10 mouse cellular contexts compared by ENCODE assay signal in genomic region chr17:5212166-5212565, GRCm38 (mm10).
DNase-seq lines count a peak whose midpoint lies in the region; ATAC-seq and TF ChIP-seq lines count a peak whose summit lies in the region.
"Had no signal": no experiment of that assay in that cellular context is flagged by ENCODE, and none has a peak within 500 bp of the region (broad histone marks: within the 10 kb centered on the region; RNA-seq: fewer than 3 reads in every experiment).

No protein-coding gene starts in this region.

- H3K9ac ChIP-seq in lung, embryonic 15.5 days, result no peak overlapping the region
- no peak overlapping the region for H3K9ac ChIP-seq in heart, embryonic 15.5 days
- H3K9ac ChIP-seq in neural tube, embryonic 14.5 days (replicated peaks; ENCODE audit: low read depth, low read length), result no peak overlapping the region

- no peak for TF ChIP-seq CTCF in lung, adult 2 months (IDR thresholded peaks at IDR 0.05; ENCODE audit: insufficient read depth, low read length)
- no peak for TF ChIP-seq CTCF in cerebellum, adult 2 months (IDR thresholded peaks at IDR 0.05; ENCODE audit: borderline replicate concordance, insufficient read depth, low read depth, low read length)

- H3K4me2 ChIP-seq in lung, embryonic 15.5 days, result no peak overlapping the region
- no peak overlapping the region for H3K4me2 ChIP-seq in heart, embryonic 15.5 days
- H3K4me2 ChIP-seq in neural tube, embryonic 14.5 days (ENCODE audit: low read depth, low read length), result no peak overlapping the region

- intact Hi-C loops in left cerebral cortex, postnatal 25 days (cut with DNase I), result no loop called here

- H3K4me3 ChIP-seq in lung, embryonic 15.5 days, result no peak overlapping the region
- H3K4me3 ChIP-seq in lung, adult 2 months (replicated peaks; ENCODE audit: extremely low read depth, low read depth, low read length), result no peak overlapping the region
- H3K4me3 ChIP-seq in cerebellum, adult 2 months (replicated peaks; ENCODE audit: insufficient read depth, low read depth, low read length), result no peak overlapping the region
- no peak overlapping the region for H3K4me3 ChIP-seq in heart, embryonic 15.5 days
- H3K4me3 ChIP-seq in neural tube, embryonic 14.5 days (ENCODE audit: low read depth, low read length), result no peak overlapping the region
- H3K4me3 ChIP-seq: erythroblast, embryonic 14.5 days had no signal

- H3K9me3 ChIP-seq in lung, embryonic 15.5 days, result no peaks in the 10 kb centered on the region
- H3K9me3 ChIP-seq in heart, embryonic 15.5 days (replicated peaks), result no peaks in the 10 kb centered on the region
- H3K9me3 ChIP-seq in neural tube, embryonic 14.5 days (ENCODE audit: control insufficient read depth, low read length), result no peaks in the 10 kb centered on the region

- ATAC-seq in lung, embryonic 15.5 days (ENCODE audit: borderline replicate concordance, extremely low read depth, low FRiP score, low TSS enrichment), result peak; percentile 33; the same call in 1 of the 2 replicates
- ATAC-seq in heart, embryonic 15.5 days (replicated peaks; ENCODE audit: insufficient number of reproducible peaks, insufficient read depth, low FRiP score, low read depth), result peak; percentile 61; the same call in 1 of the 2 replicates
- peak; percentile 76; the same call in 1 of the 2 replicates for ATAC-seq in neural tube, embryonic 14.5 days (ENCODE audit: low read depth)
- ATAC-seq: Patski had no signal

- no peaks in the 10 kb centered on the region for H3K27me3 ChIP-seq in lung, embryonic 15.5 days
- no peaks in the 10 kb centered on the region for H3K27me3 ChIP-seq in cerebellum, adult 2 months (ENCODE audit: control insufficient read depth, insufficient read depth, low read length)
- no peaks in the 10 kb centered on the region for H3K27me3 ChIP-seq in heart, embryonic 15.5 days
- no peaks in the 10 kb centered on the region for H3K27me3 ChIP-seq in neural tube, embryonic 14.5 days (ENCODE audit: control insufficient read depth, insufficient read depth, low read length)
- H3K27me3 ChIP-seq: Patski had no signal

- no peak for TF ChIP-seq POLR2A in lung, adult 2 months (IDR thresholded peaks at IDR 0.05; ENCODE audit: borderline replicate concordance, extremely low read depth, low read depth, low read length)
- TF ChIP-seq POLR2A in cerebellum, adult 2 months (IDR thresholded peaks at IDR 0.05; ENCODE audit: borderline replicate concordance, insufficient read depth, low read length), result no peak

- 44% methylated on average over 12 of the region's 12 CpGs for WGBS in lung, embryonic 15.5 days
- WGBS in lung, adult 2 months, result 47% methylated on average over 12 of the region's 12 CpGs
- WGBS in cerebellum, adult 2 months, result 27% methylated on average over 12 of the region's 12 CpGs
- WGBS in heart, embryonic 15.5 days, result 27% methylated on average over 12 of the region's 12 CpGs
- 18% methylated on average over 12 of the region's 12 CpGs for WGBS in neural tube, embryonic 14.5 days

- no peak for DNase-seq in lung, adult 2 months
- peak; percentile 75 to 82 for DNase-seq in cerebellum, adult 2 months
- DNase-seq in B cell, adult 2 months, result no peak
- DNase-seq in left cerebral cortex, postnatal 25 days (ENCODE audit: low spot score in 2 of 2), result no peak
- no peak for DNase-seq in right cerebral cortex, adult 18-20 months

- no peaks in the 10 kb centered on the region for H3K36me3 ChIP-seq in lung, embryonic 15.5 days
- no peaks in the 10 kb centered on the region for H3K36me3 ChIP-seq in heart, embryonic 15.5 days
- no peaks in the 10 kb centered on the region for H3K36me3 ChIP-seq in neural tube, embryonic 14.5 days (ENCODE audit: control insufficient read depth, insufficient read depth, low read length)

- H3K27ac ChIP-seq in lung, embryonic 15.5 days, result no peak overlapping the region
- H3K27ac ChIP-seq in cerebellum, adult 2 months (ENCODE audit: insufficient read depth, low read length), result peak overlapping the region; percentile 51; the same call in 1 of the 2 replicates
- H3K27ac ChIP-seq in heart, embryonic 15.5 days, result peak overlapping the region; percentile 26
- peak overlapping the region; percentile 73 for H3K27ac ChIP-seq in neural tube, embryonic 14.5 days (ENCODE audit: low read depth, low read length)

- peaks cover 56% of the 10 kb centered on the region for H3K4me1 ChIP-seq in lung, embryonic 15.5 days
- H3K4me1 ChIP-seq in lung, adult 2 months (ENCODE audit: control insufficient read depth, insufficient read depth, low read length), result peaks cover 10% of the 10 kb centered on the region
- H3K4me1 ChIP-seq in cerebellum, adult 2 months (ENCODE audit: control insufficient read depth, insufficient read depth, low read length), result peaks cover 36% of the 10 kb centered on the region
- peaks cover 45% of the 10 kb centered on the region for H3K4me1 ChIP-seq in heart, embryonic 15.5 days (replicated peaks)
- H3K4me1 ChIP-seq in neural tube, embryonic 14.5 days (ENCODE audit: control insufficient read depth, insufficient read depth, low read length), result peaks cover 54% of the 10 kb centered on the region

Comparison
In these comparisons a context has a peak if more than half of its experiments do, and no peak if none do; other contexts are left out.
1. DNase-seq: peak in cerebellum, adult 2 months (2 of 2); none in lung, adult 2 months (single experiment), B cell, adult 2 months (0 of 2), left cerebral cortex, postnatal 25 days (0 of 2) and right cerebral cortex, adult 18-20 months (single experiment).
2. Peak in every context shown above with its lines, with median percentiles within 50 percentile points of each other: ATAC-seq.